Mouse (Mus musculus): ENCODE data around the gene Sct.

- TF ChIP-seq EP300 (IDR thresholded peaks at IDR 0.05; ENCODE audit: insufficient read depth, low read depth, low read length) (no peak), POLR2A (IDR thresholded peaks at IDR 0.05; ENCODE audit: insufficient read depth, low read depth, low read length) (no peak)
Observed at GRCm38 (mm10) chr7:141314416-141314815, 35.5 kb upstream of the Sct start.
